Mouse (Mus musculus): ENCODE results near the gene Adcy9.
A peak's percentile ranks its signal among the peaks of the same experiment; 100 is the strongest.
"Not testable (repeated sequence)": the region's sequence is repeated elsewhere in the genome, so short reads cannot be mapped to it uniquely, and the experiment has no call there.

Adcy9 gene

GRCm38 (mm10) chr16:4267857-4268666 lies 152.2 kb downstream of the Adcy9 start:
- peak; percentile 92 for DNase-seq

GRCm38 (mm10) chr16:4267453-4267852 lies 152.8 kb downstream of the Adcy9 start:
- no peak for DNase-seq

GRCm38 (mm10) chr16:4265351-4265750 lies 154.9 kb downstream of the Adcy9 start:
- DNase-seq = no peak

- DNase-seq = no peak
Observed at GRCm38 (mm10) chr16:4263486-4263885, 156.8 kb downstream of the Adcy9 start.

- DNase-seq = no peak
Observed at GRCm38 (mm10) chr16:4257546-4257945, 162.8 kb downstream of the Adcy9 start.

GRCm38 (mm10) chr16:4248791-4249190 lies 171.5 kb downstream of the Adcy9 start:
- no peak for DNase-seq

GRCm38 (mm10) chr16:4245241-4245640 lies 175.1 kb downstream of the Adcy9 start:
- DNase-seq = not testable (repeated sequence)
